Mouse (Mus musculus): ENCODE data around the gene Acads.
A peak's percentile ranks its signal among the peaks of the same experiment; 100 is the strongest.
"Not testable (repeated sequence)": the region's sequence is repeated elsewhere in the genome, so short reads cannot be mapped to it uniquely, and the experiment has no call there.

Gene Acads

DNA sequence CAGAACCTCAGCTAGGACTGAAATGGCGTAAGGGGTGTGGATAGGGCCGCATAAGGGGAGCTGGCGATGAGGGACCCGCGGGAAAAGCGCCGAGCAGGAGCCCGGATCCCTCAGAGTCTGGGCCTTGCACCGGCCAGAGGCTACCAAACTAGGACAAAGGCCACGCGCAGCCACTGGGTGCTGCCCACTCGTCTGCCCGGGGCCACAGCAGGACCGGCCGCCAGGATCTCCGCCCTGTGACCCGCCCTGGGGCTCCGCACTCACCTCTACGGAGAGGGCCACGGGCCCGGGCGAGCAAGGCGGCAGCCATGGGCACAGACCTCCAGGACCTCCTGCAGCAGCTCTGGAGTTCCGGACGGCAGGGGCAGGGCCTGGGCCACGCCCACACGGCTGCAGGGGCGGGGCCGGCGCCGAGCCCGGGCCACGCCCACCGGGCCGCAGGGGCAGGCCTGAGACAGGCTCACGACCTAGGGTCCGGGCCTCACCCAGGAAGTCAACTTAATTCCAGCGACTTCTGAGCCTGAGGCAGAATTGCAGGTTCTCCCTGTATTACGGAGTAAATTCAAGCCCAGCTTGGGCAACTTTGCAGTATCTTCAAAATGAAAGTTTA, at the start of gene Acads:
Gene Acads (minus strand): TSS at position 386 of the 610 bp plus-strand sequence.
- no peak for DNase-seq (ENCODE audit: low read depth, low spot score)

DNA sequence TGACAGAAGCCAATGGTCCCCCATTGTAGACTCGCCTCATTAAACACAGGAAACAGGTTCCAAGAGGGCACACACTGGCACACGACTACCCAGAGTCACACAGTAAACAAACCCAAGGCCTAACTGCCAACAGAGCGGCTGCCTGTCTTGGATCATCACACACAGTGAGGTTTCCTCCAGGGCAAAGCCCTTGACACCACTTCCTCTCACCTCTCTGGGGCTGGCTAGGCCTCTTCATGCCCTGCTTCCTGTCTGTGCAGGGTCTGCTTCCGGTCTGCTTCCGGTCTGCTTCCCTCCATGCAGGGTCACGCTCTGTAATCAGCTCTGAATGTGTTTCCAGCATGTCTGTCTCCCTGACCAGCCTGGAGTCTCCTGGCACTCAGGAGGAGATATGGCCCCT, 48.2 kb upstream of the Acads start:
- DNase-seq (ENCODE audit: low read depth, low spot score): no peak

DNA sequence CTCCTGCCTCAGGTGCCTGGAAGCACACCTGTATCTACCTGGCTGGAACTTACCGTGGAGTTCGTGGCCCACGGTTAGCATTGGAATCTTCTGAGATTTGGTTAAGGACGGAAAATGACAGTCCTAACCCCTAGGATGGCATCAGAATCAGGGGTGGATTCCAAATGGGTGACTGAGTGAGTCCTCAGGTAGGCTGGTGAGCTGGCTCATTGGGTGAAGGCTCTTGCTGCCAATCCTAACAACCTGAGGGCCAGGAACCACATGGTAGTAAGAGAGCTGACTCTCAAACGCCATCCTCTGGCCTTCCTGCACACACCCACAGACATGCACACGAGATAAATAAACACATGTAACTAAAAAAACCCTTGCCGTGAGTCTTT, 47.7 kb upstream of the Acads start:
- no peak for DNase-seq (ENCODE audit: low read depth, low spot score)

DNA sequence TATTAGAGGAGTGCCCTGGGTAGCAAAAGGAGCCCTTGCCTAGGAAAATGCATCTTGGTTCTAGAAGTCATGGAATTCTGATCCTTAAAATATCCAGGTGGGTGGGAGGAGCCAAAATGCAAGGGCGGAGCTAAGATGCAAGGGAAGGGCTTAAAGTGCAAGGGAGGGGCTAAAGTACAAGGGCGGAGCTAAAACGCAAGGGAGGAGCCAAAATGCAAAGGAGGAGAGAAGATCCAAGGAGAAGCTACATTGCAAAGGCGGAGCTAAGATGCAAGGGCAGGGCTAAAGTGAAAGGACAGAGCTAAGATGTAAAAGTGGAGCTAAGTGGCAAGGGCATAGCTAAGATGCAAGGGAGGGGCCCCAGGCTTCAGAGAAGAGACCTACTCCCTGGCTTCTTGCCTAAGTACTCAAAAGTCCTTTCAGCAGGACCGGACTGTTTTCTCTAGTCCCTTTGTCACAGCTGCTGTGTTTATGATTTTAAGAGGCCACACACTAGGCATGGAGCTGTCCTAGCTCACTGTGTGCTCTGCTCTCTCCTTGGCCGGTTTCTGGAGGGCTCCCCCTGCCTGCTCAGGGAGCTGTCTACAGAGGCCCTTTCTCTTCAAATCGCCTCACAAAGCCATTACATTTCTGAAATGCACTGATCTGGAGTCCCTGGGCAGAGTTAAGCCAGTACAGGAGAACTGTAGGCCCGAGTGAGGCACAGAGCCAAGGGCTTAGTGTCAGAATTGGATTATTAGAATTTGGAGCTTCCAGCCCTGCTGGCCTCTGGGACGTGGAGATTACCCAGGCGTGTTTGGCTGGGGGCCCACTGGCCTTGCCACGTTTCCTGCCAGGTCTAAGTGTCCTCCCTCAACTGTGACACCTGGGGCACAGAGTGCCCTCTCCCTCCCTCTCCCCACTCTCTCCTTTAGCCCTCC, 47.0 kb upstream of the Acads start:
- DNase-seq (ENCODE audit: low read depth, low spot score): no peak

DNA sequence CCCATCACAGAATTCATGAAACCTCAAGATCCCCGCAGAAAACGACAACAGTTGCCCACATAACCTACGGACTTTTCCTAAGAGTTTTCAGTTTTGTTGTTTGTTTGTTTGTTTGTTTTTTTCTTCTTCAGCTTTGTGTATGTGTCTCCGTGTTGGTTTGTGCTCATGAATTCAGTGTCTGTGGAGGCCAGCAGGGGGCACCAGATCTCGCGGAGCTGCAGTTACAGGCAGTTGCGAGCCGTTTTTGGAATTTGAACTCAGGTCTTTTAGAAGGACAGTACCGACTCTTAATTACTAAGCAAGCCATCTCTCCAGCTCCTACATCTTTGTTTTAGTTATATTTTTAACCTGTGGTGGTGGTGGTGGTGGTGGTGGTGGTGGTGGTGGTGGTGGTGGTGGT, 46.2 kb upstream of the Acads start:
- DNase-seq (ENCODE audit: low read depth, low spot score): no peak

DNA sequence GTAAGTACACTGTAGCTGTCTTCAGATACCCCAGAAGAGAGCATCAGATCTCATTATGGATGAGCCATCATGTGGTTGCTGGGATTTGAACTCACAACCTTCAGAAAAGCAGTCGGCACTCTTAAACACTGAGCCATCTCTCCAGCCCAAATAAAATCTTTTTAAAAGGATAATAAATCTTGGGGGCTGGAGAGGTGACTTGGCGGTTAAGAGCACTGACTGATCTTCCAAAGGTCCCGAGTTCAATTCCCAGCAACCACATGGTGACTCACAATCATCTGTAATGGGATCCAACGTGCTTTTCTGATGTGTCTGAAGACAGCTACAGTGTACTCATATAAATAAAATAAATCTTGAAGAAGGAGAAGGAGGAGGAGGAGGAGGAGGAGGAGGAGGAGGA, 45.3 kb upstream of the Acads start:
- DNase-seq (ENCODE audit: low read depth, low spot score): not testable (repeated sequence)

DNA sequence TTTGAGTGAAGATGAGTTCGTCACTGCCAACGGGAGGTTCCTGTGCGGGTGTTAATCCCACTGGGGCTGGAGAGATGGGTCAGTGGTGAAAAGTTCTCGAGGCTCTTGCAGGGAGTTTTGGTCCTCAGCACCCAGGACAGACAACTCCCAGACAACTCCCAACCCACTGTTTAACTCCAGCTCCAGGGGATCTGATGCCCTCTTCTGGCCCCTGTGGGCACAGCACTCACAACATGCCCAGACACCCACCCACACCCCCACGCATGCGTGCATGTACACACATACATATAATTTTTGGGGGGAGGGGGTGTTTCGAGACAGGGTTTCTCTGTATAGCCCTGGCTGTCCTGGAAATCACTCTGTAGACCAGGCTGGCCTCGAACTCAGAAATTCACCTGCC, 44.4 kb upstream of the Acads start:
- DNase-seq (ENCODE audit: low read depth, low spot score): no peak

DNA sequence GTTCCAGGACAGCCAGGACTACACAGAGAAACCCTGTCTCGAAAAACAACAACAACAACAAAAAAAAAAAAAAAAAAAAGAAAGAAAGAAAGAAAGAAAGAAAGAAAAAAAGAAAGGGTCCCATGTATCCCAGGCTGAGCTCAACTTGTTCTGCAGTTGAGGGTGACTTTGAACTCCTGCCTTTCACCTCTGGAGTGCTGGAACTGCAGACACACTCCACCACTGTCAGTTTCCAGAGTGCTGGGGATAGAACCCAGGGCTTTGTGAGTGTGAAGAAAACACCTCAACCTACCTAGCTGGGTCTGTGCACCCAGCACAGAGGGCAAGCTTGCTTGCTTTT, 42.8 kb upstream of the Acads start:
- not testable (repeated sequence) for DNase-seq (ENCODE audit: low read depth, low spot score)

DNA sequence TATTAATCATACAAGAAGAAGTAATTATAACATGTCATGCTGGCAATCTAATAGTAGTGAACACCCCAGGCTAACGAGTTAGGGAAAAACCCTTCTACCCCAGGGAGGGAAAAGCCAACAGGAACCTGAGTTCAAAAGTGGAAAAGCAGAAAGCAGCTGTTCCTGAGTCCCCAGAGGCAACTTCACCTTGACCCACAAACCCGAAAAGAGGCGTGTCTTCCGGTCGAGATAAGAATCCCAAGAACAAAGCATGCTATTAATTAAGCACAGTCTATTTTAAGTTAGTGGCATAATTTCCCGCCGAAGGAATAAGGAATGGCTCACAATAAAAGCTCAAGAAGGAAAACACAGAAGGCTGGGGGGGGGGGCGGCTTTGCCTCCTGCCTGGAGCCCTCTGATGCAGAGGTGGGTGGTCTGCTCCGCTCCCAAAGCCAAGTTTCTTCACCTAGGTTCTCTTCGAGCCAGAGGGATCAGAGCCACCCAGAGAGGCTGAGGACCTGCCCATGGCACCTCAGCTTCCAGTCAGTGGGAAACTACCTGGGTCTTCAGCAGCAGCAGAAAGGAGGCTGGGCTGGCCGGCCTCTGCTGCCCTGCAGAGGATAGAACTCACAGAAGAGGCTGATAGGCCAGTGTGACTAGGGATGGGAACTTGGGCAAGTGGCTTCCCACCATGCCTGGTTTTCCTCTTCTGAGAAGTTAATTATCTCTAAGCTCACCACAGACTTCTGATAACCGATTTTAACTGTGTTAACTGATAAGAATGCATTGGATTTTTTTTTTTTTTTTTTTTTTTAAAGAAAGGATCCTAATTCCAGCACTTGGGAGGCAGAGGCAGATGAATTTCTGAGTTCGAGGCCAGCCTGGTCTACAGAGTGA, 42.2 kb upstream of the Acads start:
- no peak for DNase-seq (ENCODE audit: low read depth, low spot score)

DNA sequence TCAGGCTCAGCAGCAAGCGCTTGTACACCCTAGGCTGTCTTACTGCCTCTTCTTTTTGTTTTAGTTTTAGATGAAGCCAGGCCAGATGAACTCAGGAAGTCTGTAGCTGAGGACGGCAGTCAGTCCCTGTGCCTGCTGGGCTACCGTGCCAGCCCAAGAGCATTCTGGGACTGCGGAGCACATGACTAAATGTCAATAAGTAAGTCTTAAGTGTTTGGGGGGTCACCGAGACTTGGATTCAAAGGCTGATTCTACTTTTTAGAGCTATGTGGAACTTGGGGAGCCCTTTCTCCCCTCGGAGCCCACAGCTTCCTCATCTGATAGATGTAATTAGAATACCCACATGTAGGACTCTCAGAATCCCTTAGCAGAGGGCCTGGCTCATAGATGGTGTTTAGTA, 41.5 kb upstream of the Acads start:
- DNase-seq (ENCODE audit: low read depth, low spot score): no peak

DNA sequence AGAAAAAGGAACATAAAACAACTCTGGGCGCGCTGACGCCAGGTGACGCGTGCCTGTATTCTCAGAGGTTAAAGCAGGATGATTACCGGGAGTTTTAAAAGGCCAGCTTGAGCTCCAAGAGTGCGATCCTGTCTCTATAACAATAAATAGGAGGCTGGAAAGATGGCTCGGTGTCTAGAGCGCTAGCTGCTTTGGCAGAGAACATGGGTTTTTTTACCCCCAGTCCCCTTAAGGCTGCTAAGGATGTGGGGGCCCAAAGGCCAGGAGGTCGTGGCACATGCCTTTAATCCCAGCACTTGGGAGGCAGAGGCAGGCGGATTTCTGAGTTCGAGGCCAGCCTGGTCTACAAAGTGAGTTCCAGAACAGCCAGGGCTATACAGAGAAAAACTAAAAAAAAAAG, 40.0 kb upstream of the Acads start:
- DNase-seq (ENCODE audit: low read depth, low spot score): no peak

DNA sequence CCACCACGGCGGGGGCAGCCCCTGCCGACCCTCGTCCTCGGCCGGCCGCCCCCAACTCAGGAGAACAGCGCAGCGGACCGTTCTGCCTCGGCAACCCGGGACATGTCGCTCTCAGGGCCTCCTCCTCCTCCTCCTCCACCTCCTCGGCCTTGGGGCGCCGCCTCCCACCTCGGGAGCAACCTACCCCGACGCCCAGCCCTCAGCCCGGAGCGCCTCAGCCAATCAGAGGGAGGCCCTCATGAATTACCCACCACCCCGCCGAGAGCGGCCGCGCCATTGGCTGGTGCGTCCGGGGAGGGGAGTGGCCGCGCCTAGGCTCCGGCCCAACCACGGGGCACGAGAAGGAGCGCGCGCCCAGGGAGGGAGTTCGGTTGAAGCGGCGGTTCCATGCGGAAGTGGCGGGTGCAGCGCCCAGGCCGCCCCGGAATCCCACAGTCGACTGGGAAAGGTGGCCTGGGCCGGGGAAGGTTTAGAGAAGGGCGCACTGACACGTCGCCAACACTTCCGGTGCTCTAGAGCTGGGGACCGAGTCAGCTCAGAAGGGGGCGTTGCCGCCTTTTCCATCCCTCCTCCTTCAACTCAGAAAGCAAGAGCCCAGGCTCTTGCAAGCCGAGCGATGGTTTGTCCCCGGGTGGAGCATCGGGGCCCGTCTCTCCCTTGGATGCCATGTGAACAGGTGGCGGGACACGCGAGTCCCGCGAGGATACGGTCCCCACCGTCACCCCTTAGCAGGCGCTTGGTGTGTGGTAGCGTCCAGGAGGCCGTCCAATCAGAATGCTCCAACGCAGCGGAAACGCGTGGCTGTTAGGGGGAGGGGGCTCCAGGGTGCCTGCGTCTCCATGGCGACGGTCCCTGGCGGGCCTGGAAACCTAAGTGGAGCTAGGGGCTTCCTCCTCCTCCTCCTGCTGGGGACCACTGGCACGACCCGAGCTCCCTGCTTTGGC, 39.2 kb upstream of the Acads start, which contains the start of gene Mlec:
Gene Mlec (minus strand): TSS at position 140 of the 944 bp plus-strand sequence.
- peak; percentile 96 for DNase-seq (ENCODE audit: low read depth, low spot score)

DNA sequence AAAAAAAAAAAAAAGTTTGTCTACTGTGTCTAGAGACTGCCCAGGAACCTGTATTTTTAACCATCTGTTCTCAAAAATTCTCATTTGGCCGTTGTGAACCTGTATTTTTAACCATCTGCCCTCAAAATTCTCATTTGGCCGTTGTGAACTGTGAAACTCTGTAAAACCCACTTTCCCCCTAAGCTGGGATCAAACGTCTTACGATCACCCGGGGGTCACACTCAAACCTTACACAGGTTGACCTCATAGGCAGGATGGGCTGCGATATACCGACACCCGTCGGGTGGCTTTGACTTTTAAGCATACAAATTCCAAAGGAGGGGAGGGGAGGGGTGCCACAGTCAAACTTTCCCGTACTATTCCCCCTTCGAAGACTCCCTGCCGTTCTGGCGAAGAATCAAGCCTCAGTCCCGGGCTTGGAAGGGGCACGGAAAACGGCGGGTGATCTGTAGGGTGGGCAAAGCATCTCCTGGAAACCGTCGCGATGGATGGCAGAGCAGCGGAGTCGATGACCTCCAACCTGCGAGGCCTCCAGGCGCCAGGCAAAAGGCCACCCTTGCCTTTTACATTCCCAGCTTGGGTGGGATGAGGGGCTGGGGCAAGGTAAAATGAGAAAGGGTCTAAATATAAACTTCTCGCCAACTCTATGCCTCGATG, 37.9 kb upstream of the Acads start:
- no peak for DNase-seq (ENCODE audit: low read depth, low spot score)

DNA sequence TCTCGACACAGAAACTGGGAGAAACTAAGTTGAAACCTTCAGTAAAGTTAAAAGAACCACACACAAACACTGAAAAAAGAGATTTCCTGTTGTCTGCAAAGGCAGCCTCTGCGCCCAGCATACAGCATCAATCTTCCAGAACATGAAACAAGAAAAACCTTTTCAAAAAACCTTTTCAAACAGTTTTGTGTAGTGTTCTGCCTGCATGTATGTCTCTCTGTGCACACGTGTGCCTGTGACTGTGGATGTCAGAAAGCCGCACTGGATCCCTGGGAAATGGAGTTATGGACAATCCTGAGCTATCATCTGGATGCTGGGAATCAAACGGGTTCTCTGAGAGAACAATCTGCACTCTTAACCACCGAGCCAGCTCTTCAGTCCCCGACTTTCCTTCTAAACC, 37.3 kb upstream of the Acads start:
- no peak for DNase-seq (ENCODE audit: low read depth, low spot score)

DNA sequence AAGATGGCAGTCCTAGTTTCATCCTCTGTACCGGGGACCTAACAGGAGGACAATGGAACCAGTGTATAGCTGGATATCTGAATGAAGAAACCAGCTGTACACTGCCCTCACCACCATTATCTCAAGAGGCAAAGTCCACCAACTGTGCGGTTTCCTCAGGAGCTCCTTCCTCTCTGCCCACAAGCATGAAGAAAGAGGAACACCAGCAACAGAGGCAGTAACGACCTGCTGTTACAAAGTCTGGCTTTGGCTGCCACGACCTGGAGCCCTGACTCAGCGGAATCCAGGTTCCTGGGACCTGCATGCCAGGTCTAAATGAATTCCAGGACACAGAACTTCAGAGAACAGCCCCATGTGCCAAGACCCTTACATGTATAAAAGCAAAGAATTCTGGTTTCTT, 36.7 kb upstream of the Acads start:
- DNase-seq (ENCODE audit: low read depth, low spot score): no peak

DNA sequence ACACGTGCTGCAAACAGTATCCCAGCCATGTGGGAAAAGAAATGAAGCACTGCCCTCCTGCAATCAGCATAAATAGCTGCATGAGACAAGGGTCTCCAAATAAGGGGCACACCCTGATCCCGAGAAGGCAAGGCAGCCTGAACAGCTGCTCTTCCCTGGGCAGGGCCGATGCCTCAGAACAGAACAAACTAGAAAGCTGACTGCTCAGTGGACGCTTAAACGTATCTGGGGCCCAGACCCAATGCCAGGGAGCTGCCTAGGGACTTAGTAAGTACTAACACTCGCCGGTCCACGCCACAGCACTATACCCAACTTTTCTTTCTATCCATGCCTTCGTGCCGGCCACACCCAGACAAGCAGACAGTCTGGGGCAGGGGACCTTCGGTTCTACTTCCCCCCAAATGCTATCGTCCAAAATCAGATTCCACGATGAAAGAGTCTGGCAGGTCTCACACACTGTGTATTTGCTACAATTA, 36.0 kb upstream of the Acads start:
- no peak for DNase-seq (ENCODE audit: low read depth, low spot score)

DNA sequence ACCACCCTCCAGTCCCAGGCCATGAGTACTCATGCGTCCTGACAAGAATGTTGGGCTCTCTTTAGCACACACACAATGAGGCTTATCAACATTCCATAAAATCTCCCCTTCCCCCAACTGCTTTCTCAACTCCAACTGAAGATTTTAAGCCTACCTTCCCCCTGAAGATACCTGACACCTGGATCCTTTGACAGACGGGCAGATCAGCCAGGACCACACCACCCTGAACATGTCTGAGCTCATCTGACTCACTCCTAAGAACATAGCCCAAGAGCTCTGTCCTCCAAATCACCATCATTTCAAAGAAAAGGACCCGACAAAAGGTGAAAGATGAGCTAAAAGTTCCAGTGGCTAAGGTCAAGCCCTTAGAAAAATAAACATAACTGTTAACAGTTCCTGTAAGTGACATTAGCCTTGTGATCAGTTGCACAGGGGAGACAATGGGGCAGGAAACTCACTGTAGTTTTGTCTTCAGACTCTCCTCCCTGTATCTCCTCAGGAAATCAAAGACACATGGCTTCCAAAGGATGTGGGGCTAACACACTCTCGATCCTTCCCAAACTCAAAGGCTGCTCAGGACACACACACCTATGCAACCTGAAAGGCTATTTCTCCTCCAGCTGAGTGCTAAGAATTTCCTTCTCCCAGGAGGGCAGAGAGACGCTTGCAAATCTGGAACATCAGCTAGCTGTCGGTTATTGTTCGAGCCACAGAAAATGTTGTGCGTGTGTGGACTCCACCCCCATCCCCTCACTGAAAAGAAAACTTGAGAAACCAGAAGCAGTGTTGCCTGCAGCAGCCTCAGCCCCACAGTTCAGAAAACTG, 33.2 kb upstream of the Acads start:
- DNase-seq (ENCODE audit: low read depth, low spot score): no peak

DNA sequence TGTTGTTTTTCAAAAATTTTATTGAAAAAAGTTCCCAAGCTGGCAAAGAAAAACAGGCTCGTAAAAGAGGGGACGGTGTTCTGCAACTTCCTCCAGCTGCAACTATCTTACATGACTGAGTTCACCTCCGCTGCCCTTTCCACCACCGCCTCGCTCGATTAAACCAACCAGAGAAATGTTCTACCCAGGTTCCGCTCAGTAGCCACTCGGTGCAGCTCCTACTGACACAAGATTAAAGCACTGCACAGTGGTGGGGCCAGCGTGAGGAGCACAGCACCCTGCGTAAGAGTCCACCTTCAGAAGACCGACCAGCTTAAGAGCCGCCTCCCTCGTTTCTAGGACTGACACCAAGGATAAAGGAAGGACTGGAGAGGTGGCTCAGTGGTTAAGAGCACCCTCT, 32.3 kb upstream of the Acads start:
- no peak for DNase-seq (ENCODE audit: low read depth, low spot score)

DNA sequence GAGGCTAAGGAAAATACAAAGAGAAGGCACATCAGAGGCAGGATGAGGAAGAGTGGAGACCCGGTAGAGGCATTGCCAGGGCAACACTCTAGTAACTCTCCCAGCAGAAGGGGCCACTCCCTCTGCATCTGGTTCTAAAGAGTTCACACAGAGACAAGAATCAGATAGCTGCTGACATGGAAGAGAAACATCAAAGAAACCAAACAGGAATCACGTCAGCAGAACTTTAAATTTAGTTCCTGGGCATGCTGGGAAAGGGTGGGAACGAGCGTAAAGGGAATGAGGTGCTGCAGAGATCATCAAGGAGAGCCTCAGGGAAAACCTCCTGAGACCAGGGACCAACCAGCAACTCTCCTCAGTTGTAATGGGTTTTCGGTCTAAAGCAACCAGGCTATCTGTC, 31.8 kb upstream of the Acads start:
- no peak for DNase-seq (ENCODE audit: low read depth, low spot score)
